Mouse (Mus musculus): ENCODE results near the gene Gm17018. TPM values are rescaled to one million over a fixed set of nuclear protein-coding genes. Genes with fewer than 3 reads are reported as not detected.

Gene Gm17018
- total RNA-seq, 2 experiments from 2014 or later: 17.2 to 22.8 TPM

DNA sequence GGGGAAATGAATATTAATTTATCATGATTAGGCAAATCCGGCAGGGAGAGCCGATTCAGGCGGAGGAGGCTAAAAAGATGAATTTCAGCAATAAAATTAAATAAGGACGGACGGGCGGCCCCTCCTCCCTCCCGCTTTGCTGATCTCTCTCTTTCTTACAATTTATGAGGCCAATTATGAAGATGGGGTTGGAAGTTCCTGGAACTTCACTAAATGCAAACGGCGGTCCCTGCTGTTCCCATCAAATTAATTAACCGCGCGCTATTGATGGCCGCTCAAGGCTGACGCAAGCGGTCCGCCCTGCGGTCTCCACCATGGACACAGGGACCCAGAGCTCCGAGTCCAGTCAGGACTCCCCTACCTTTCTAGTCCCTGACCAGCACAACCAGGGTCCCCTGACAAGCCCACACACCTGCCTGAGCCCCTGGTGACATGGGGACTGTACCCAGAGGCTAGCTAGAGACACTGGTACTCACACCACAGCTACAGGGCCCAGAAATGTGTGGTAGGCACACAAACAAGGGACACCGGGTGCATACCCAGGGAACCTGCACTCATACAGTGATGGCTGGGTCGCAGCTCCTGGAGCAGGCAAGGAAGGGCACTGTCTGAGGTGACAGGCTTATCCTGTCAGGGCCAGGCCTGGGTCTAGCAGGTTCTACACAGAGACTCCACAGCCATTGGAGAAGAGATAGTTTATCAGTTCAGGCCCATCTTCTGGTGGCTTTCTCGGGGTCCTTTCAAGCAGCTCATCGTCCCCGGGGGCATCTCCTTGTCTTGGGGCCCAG, 11.1 kb upstream of the Gm17018 start:
- DNase-seq: no peak

DNA sequence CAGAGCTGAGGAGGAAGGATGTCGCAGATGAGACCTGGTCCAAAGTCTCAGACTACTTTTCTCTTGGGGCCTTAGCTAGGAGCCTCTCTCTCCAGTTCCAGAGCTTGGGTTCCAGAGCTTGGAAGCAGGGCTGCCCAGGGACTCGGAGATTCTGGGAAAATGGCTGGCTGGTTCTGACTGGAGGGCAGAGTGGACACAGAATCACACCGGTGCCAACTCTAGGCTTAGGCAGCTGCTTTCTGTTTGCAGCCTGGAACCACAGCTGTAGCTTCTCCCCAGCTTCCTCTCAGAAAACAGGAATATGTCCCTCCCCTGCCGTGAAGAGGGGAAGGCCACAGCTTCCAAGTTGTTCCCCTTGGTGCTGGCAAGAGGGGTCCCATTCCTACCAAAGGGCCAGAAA, 10.5 kb upstream of the Gm17018 start:
- no peak for DNase-seq

DNA sequence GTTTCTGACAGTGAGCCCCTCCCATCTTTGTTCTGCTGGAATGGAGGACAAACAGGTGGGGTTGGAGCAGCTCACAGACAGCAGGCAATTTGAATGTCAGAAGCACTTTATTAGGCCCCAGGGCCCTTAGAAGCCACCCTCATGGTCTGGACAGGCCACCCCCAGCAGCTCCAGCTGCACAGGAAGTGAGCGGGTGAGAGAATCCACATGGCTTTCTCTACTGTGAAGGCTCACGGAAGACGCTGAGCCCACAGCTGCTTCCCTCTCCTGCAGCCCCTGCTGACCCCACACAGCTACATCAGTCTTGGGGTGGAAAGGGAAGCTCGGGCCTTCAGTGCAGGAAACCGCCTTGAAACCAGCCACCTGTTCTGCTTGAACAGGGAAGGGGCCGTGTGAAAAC, 8.2 kb upstream of the Gm17018 start:
- no peak for DNase-seq

DNA sequence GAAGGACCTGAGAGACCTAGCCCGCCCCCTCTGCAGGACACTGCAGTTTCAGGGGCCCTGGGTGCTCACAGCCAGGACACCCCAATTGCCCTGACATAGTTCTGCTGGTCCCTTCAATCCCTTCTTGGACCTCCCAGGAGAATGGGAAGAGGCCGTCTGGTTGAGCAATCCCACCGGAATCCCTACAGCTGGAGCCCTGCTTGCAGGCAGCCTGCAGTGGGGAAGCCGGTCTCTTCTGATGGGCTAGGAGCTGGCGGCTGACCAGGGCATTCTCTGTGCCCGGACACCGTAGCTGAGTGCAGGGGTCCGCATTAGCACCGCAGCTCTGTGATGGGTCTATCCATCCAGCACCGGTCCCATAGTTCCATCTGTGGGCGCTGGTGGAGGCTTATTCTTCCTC, 6.3 kb upstream of the Gm17018 start:
- DNase-seq: no peak

DNA sequence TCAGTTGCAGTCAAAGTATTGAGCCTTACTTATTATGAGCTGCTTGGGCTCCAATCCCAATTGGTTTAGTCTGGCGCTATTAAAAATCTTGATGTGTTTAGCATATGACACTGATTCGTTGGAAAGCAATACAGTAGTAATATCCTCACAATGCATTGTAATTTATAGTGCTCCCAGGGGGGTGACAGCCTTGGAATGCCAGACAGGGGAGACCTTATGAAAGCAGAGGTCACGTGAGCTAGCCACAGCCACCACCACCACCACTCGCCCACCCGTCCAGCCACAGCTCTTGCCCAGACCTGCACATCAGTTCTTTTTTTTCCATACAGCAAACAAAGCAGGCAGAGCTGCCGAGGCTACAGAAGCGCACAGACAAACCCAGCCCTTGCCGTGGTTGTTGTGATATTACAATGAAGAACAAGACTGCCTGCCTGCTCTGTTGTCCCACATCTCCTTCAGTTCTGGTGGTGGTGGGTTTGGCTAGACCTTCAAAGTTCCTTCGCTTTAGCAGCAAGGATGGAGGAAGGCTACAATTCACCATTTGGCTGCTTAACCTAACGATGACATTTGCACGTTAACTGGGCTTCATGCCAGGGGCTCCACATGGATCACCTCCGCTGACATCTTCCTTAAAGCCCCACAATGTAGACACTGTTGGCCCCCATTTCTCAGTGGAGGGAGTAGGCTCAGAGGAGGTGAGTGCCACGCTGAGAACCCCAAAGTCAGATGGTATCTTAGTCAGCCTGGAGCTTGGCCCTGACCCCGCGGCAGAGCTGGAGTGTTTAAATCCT, 5.7 kb downstream of the Gm17018 start:
- DNase-seq: no peak

DNA sequence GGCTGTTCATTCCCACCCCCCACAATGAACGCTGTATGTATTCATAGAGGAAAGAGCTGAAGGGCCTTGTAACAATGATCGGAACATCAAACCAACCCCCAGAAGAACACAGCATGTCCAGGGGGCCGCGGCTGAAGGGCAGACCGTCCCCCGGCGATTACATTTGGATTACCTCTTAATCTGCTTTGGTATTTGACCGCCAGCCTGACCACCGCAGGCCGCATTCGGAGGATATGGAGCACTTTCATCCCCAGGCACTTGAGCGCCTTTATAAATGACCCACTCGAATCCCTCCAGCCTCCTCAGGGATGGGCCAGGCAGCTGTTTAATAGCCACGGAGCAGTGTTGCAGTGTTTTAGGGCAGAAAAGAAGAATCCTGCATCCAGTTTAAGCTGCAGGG, 7.0 kb downstream of the Gm17018 start:
- no peak for DNase-seq

DNA sequence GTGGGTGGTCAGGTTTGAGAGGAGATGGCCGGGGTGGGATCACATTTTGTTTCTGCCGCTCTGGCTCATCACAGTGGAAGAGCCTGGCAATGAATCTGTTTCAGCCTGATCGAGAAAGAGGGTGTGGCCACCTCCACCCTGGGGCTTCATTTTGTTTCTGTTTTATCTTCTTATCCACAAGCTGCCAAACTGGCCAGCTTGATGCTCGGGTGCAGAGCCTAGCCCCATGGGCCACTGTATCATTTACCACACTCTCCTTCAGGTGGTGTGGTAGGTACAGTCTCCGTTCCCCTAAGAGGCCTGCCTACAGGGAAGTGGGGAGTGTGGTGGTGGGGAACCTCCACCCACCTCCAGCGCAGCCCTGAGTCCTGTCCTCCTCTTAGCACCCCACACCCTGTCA, 12.6 kb downstream of the Gm17018 start:
- no peak for DNase-seq

DNA sequence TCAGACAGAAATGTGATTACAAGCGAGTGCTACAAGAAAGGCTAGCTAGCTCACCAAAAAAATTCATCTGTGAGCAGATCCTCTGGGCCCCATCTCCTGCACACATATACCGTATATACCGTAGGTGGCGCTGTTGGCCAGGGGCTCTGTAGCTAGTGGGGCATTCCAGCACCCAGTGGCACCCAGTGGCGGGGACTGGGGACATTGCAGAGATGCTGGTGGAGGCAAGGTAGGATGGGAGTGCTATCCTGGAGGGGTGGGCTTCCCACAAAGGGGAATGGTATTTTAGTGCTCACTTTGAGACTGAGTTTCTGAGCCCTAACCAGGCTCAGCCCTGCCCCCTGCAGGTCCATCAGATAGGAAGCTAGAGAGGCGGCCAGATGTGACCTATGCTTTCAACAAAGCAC, 13.4 kb downstream of the Gm17018 start:
- DNase-seq: peak; percentile 84

DNA sequence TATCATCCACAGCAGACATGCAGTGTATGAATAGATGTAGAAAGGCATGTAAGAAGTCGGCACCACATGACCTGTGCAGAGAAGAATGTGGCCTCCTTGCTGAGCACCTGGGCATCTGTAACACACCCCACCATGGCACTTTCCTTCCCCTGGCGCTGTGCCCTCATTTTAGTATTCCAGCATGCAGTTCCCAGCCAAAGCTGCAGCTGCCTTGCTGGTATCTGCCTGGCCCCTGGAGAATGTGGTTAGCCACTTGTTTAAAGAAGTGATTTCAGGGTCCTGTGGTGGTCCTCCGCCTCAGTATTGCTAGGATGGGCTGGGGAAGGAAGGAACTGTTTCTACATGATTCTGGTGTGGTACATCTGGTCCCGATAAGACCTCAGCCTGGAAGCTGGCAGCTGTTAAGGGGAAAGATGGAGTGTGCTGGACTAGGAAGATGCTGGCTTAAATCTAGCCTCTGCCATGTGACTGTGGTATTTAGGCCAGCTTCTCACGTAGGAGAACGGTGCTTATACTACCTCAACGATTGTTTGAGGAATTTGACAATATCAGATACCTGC, 14.0 kb downstream of the Gm17018 start:
- no peak for DNase-seq

DNA sequence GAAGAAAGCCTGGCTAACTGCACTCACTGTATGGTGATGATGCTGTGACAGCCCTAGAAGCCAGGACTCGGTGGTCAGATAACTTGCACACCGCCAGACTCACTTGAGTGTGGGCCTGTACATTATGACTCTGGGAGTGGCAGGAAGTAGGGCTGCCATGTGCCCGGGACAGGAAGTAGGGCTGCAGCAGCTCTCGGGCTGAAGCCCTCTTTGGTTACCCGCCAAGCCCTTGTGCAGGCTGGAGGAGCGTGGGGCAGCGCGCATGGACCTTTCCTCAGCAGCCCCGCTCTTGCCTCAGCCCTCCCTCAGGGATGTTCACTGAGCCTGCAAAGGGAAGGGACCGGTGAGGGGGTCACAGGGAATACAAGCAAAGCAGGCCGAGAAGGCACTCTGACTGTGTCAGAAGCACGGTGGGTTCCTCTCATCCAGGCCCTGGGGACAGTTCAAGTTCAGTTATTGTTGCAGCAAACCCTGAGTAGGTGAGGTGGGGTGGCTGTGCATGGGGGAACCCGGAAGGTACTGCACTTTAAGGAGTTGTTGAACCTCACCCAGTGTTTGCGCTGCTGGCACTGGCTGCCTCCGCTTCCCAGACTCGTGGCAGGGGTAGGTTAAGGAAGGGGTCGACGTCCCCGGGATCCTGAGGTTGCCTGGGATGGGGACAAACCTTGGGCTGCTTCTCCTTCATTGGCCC, 14.7 kb downstream of the Gm17018 start:
- DNase-seq: no peak

DNA sequence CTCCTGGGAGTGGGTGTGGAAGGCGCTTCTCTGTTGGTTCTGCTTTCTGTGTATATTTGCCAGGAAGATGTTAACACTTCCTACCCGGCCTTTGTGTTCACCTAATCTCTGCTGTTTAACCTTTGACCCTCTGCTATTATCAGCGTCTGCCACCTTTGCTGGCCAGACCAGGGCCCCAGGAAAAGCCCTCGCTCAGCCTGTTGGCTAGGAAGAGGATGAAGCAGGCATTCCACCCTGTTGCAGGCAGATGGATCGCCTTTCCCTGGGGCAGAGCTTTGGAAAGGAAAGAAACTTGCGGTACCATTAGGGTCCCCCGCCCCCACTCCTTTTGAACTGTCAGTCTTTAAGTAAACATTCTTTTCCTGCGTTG, 15.2 kb downstream of the Gm17018 start:
- no peak for DNase-seq

DNA sequence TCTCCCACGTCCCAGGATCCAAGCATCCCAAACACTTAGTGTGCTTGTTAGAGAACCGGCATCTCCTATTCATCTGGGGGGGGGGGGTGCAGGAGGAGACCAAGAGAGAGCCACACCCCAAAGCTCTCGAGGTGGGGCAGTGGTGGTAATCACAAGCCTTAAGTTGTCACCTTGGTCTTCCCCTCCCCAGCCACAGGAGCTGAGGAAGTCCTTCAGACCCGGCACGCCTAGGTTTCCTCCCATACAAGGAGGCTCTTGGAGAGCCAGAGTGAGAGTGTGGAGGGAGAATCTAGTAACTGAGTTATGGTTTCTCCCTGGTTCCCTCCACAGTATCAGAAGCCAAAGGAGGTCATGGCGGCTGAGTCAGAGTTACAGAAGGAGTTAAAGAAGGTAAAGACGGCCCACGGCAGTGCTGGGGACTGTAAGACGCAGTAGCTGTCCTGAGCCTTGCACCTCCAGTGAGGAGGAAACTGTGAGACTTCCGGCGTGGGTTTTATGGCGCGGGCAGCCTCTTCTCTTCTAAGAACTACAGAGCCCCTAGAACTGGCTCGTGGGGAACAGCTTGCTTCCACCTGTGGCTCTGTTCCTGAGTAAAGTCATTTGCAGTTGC, 16.8 kb downstream of the Gm17018 start:
- no peak for DNase-seq

DNA sequence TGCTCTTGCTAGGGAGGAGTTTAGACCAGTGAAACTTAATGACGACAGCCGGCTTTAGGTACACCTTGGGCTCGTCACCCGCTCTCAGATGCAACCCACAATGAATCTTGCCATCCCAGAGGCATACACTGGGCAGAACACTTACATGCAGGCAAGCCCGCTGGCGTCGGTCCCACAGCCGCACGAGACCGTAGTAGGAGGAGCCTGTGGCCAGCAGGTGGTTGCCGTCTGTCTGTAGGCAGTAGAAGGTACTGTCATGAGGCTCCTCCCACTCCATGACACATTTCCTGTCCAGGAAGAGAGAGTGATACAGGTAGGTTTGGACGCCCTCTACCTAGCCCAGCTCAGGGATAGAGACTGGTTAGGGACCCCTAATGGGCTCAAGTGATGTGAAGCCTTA, 18.6 kb downstream of the Gm17018 start:
- DNase-seq: peak; percentile 37

DNA sequence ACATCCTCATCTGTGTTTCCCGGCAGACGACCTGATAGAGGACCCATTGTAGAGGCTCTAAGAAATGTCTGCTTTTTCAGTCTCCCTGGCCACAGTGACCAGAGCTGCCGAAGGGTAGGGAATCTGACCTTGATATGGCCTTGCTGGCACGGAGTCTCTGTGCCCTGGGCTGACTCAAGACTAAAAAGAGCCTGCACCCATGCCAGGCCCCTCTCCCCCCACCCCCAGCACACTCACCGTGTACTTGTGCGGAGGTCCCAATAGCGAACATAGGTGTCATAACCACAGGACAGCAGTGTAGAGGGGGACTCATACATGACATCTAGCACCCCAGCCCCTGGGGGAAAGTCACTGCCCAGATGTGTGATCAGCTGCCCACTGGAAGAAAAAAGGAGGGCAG, 19.0 kb downstream of the Gm17018 start:
- DNase-seq: peak; percentile 28

DNA sequence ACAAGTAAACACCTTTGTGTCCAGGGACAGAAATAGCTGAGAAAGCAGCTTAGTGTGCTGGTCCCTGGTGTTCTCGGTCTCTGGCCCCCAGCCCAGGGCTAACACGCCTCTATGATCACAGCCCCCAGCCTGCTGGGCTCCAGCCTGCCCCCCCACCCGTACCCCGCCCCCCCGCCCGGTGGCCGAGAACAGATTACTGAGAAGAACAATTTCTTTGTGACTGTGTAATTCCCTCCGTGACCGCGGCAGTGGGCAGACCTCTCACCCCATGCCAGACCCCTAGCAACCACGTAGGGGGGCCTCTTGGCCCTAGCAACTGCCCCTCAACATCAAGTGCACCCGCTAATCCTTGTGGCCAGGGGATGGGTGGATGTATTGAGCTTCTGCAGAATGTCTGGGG, 19.8 kb downstream of the Gm17018 start:
- DNase-seq: no peak

DNA sequence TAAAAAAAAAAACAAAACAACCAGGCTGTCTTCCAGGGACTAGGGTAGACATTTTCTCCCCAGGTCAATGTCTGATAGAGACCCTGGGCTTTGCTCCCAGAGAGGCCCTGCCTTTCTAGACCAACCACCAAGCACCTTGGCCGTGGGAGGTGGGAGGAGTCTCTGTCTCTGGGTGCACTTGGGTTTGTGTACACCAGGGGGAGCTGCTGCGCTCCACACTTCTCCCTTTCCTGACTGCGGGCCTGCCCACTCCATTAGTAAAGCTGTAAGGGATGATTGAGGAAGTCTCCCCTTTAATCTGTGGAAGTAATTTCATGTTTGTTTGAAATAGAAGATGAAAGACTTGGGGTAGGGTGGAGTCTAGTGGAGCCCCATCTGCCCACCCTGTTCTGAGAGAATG, 20.8 kb downstream of the Gm17018 start:
- peak; percentile 71 for DNase-seq

DNA sequence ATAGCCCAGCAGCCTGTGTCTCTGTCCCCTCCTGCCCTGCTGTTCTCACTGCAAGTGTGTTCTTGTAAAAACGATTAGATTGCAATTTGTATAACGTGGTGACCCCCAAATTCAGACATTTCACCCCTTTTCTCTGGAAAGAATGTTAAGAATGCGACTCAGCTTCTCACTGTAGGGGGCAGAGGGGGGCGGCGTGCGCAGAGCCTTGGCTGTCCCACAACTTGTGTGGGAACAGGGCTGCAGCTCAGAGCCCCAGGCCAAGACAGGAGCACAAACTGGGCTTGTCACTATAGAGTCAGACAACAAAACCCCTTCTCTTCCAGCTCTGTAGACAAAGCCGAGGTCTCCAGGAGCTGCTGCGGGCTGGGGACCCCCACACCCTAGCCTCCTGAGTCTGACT, 21.7 kb downstream of the Gm17018 start:
- no peak for DNase-seq

DNA sequence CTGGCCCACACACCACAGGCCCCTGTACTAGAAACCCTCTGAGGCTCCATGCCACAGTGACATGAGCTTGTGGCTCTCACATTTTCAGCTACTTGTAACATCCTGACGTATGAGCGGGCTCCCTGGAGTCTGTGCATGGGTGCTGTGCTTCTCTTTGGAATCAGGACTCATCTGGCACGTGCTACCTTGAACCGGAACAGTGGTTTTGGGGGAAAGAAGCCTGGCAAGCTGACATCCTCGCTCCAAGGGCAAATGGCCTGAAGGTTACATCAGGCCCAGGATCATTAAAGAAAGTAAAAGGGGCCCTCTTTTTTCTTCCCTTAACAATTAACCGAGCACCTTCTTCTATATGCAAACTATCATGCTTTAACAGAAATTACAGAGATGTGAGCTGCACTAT, 22.7 kb downstream of the Gm17018 start:
- no peak for DNase-seq

DNA sequence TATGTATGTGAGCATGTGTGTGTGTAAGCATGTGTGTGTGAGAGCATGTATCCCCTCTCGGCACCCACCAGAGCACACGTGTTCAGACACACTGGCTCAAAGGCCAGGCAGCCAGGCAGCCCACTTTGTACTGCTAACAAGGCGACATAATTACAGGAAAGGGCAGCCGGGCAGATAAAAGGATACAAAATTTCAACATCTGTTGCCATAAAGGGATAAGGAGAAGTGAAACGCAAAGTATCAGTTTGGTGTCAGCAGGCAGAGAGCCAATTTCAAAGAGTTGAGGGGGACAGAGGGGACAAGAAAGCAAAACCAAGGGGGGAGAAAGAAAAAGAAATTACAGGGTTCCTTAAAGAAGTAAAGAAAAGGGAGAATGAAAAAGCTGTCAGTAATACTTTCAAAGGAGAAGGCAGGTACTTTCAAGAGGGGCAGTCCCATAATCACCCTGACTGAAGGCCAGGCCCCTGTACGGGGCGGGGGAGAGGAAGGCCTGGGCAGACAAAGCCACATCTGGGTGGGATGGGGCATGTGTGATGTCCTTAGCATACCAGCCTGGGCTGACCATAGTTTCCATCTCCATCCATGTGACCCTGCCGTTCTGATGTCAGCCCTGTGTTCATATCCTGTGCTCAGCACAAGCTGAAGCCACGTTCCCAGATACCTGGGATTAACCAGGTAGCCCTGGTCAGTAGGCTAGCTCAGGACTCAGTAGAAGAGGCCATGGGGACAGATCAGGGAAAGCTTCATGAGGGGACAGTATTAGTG, 24.6 kb downstream of the Gm17018 start:
- DNase-seq: no peak

DNA sequence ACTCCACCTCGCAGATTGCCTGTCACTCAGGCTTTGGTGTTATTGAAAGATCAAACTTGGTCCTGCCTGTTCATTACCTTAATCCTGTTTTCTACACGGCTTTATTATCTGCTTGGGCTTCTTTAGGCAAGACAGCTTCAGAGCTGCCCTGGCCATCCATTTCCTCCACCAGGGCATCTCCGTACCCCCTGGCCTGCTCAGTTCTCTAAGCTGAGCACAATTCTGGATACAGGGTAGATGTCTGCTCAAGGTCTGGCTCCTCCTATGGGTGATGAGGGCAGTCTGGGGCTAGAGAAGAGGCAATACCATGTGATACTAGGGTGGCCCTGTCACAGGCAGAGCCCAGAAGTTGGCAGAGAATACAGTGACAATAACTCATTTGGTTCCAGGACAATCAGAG, 26.4 kb downstream of the Gm17018 start:
- no peak for DNase-seq

DNA sequence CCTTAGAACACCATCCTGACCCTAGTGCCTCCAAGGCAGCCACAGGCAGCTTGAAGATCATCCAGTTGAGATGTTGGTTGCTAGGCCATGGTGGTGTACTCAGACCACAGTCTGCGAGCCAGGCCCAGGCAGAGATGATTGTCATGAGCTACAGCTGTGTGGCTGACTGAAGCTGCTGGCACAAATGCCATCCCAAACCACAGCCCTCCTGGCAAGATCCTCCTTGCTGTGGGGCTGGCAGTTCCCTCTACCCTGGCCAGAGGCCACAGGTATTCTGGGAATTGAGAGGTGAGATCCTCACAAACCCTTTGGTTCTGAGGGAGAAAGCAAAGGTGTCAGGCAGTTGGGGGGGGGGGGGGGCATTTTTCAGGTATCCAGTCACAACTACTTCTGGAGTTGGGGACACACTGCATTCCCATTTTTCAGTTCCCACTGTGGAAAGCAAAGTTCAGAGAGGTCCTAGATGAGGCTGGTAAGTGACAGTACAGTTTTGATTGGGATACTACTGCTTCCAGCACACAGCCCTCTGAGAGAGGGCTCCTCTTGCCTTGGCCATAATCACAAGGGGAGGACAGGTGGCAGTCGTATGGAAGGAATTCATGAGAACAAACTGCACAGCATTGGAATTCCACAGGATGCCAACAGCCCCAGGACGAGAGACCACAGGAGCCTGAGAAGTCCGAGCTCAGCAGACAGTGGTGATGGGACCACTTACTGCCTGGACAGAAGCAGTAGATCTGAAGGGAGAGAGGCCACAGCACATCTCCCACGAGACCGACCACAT, 27.3 kb downstream of the Gm17018 start:
- no peak for DNase-seq

All from heart, postnatal 4 days (tissue).